Mouse (Mus musculus) lung, adult 2 months (tissue): ENCODE data around the gene Igsf8. TPM values are rescaled to one million over a fixed set of nuclear protein-coding genes. Genes with fewer than 3 reads are reported as not detected.

Source experiments
- DNase-seq: peaks from one replicate; pipeline ENCODE4 v3.0.0; 2022
- H3K4me1 ChIP-seq: fragments of 200-500 bp; 2 replicates; pipeline ENCODE4 v1.6.1; 2011; ENCODE audit warnings: low read length; ENCODE audit not compliant: control insufficient read depth, insufficient read depth
- H3K4me3 ChIP-seq: fragments of 200-500 bp; replicated peaks from 2 replicates; pipeline ENCODE3; 2011; ENCODE audit warnings: low read depth, mild to moderate bottlenecking, control low read depth, low read length; ENCODE audit errors: extremely low read depth
- CTCF ChIP-seq: fragments of 200-500 bp; IDR thresholded peaks from 2 replicates; pipeline ENCODE4 v1.5.1; 2011; ENCODE audit warnings: mild to moderate bottlenecking, low read length, control low read depth; ENCODE audit not compliant: insufficient read depth
- POLR2A ChIP-seq: fragments of 200-500 bp; IDR thresholded peaks from 2 replicates; pipeline ENCODE4 v1.6.1; 2011; ENCODE audit warnings: low read depth, mild to moderate bottlenecking, control low read depth, low read length, borderline replicate concordance; ENCODE audit errors: extremely low read depth
- WGBS: fragments of 180-500 bp; shearing (Covaris S2); methylation state at CpG from one replicate; pipeline ENCODE4 v1.1.7; 2018; 5-methylcytosine and 5-hydroxymethylcytosine counted together
- polyA plus RNA-seq: library from polyadenylated mRNA; depleted of rRNA; stranded (reverse); fragments of >200 nt; gene quantifications from 2 replicates; pipeline ENCODE4 v1.2.3, GENCODE M21; 2012; rRNA removed

Igsf8 gene
- polyA plus RNA-seq, 1 experiment: 90.8 TPM

GRCm38 (mm10) chr1:172349504-172349903 is 88.1 kb downstream of the Igsf8 start:
- no peak for DNase-seq
- TF ChIP-seq CTCF (no peak), POLR2A (no peak)
- 0 out of 2 replicates have a peak, but pooled peaks cover 2% of the 10 kb centered on the region for H3K4me1 ChIP-seq
- no peak overlapping the region for H3K4me3 ChIP-seq
- 77% methylated on average over 5 of the region's 5 CpGs for WGBS

GRCm38 (mm10) chr1:172349916-172350812 is 88.7 kb downstream of the Igsf8 start:
- 26% methylated on average over 19 of the region's 19 CpGs for WGBS
- no peak for DNase-seq
- no peak overlapping the region for H3K4me3 ChIP-seq
- 0 out of 2 replicates have a peak, but pooled peaks cover 2% of the 10 kb centered on the region for H3K4me1 ChIP-seq
- TF ChIP-seq CTCF: no peak

- TF ChIP-seq POLR2A (no peak), CTCF (no peak)
These were observed 90.6 kb downstream of the Igsf8 start for GRCm38 (mm10) chr1:172352001-172352400.

GRCm38 (mm10) chr1:172352453-172352852 is 91.0 kb downstream of the Igsf8 start:
- WGBS: 72% methylated on average over 3 of the region's 3 CpGs
- DNase-seq: no peak
- H3K4me1 ChIP-seq: no peaks in the 10 kb centered on the region
- H3K4me3 ChIP-seq: no peak overlapping the region
- TF ChIP-seq CTCF (no peak), POLR2A (no peak)

More at GRCm38 (mm10) chr1:172352001-172352400, 90.6 kb downstream of the Igsf8 start:
- H3K4me1 ChIP-seq: no peaks in the 10 kb centered on the region
- DNase-seq: no peak
- WGBS: 61% methylated on average over 6 of the region's 6 CpGs
- no peak overlapping the region for H3K4me3 ChIP-seq

GRCm38 (mm10) chr1:172355336-172355735 is 93.9 kb downstream of the Igsf8 start:
- WGBS: 52% methylated on average over 3 of the region's 3 CpGs
- H3K4me3 ChIP-seq: no peak overlapping the region
- no peak for DNase-seq
- H3K4me1 ChIP-seq: no peaks in the 10 kb centered on the region
- TF ChIP-seq POLR2A (no peak), CTCF (no peak)

- no peaks in the 10 kb centered on the region for H3K4me1 ChIP-seq
- no peak overlapping the region for H3K4me3 ChIP-seq
- TF ChIP-seq POLR2A (no peak), CTCF (peak; percentile 89)
- peak; percentile 58 for DNase-seq
- 0% methylated on average over 1 of the region's 1 CpGs for WGBS
These were observed 96.1 kb downstream of the Igsf8 start for GRCm38 (mm10) chr1:172357550-172357949.

- no peak overlapping the region for H3K4me3 ChIP-seq
- no peak for DNase-seq
- no peak for TF ChIP-seq CTCF
- no peak for TF ChIP-seq POLR2A
- WGBS: 68% methylated on average over 10 of the region's 10 CpGs
- no peaks in the 10 kb centered on the region for H3K4me1 ChIP-seq
These were observed 96.9 kb downstream of the Igsf8 start for GRCm38 (mm10) chr1:172358341-172358740.

GRCm38 (mm10) chr1:172364684-172365083 is 103.2 kb downstream of the Igsf8 start:
- no peak for DNase-seq
- H3K4me3 ChIP-seq: no peak overlapping the region
- 9% methylated on average over 6 of the region's 6 CpGs for WGBS
- no peaks in the 10 kb centered on the region for H3K4me1 ChIP-seq
- TF ChIP-seq CTCF (peak; percentile 53), POLR2A (no peak)

- Histone ChIP-seq H3K4me1 (no peaks in the 10 kb centered on the region), H3K4me3 (peak overlapping the region; percentile 4)
- peak; percentile 50 for DNase-seq
- 25% methylated on average over 23 of the region's 23 CpGs for WGBS
- no peak for TF ChIP-seq POLR2A
- TF ChIP-seq CTCF: 0 out of 2 replicates have a peak, but pooled peaks have one; percentile 12
These were observed 107.5 kb downstream of the Igsf8 start for GRCm38 (mm10) chr1:172368768-172369418.

Other genes with a start within 250 kb of the Igsf8 start
- gene Vangl2, start 233.2 kb upstream of the Igsf8 start, polyA plus RNA-seq: 4.4 and 9.6 TPM in 2 replicates
- 0.05 TPM in 1 of 2 replicates, not detected in the other for gene Nhlh1, start 204.1 kb upstream of the Igsf8 start, polyA plus RNA-seq
- 31.5 and 53.1 TPM in 2 replicates for gene Copa, start 179.1 kb upstream of the Igsf8 start, polyA plus RNA-seq
- 80.1 and 95.0 TPM in 2 replicates for gene Ncstn, start 178.8 kb upstream of the Igsf8 start, polyA plus RNA-seq
- gene Pex19, start 134.9 kb upstream of the Igsf8 start, polyA plus RNA-seq: 47.4 and 63.0 TPM in 2 replicates
- gene Dcaf8, start 113.6 kb upstream of the Igsf8 start, polyA plus RNA-seq: 58.0 and 74.9 TPM in 2 replicates
- 88.2 and 137 TPM in 2 replicates for gene Pea15a, start 54.8 kb upstream of the Igsf8 start, polyA plus RNA-seq
- 3.2 and 49.0 TPM in 2 replicates for gene Casq1, start 41.8 kb upstream of the Igsf8 start, polyA plus RNA-seq
- 0.05 and 1.2 TPM in 2 replicates for gene Atp1a4, start 3.2 kb upstream of the Igsf8 start, polyA plus RNA-seq
- 56.1 and 93.0 TPM in 2 replicates for gene Atp1a2, start 36.4 kb downstream of the Igsf8 start, polyA plus RNA-seq
- gene Kcnj9, start 67.7 kb downstream of the Igsf8 start, polyA plus RNA-seq: 0.08 TPM in 1 of 2 replicates, not detected in the other
- gene Kcnj10, start 79.6 kb downstream of the Igsf8 start, polyA plus RNA-seq: 0.12 and 0.28 TPM in 2 replicates
- 8.2 and 9.1 TPM in 2 replicates for gene Pigm, start 114.9 kb downstream of the Igsf8 start, polyA plus RNA-seq
- 10.6 and 15.2 TPM in 2 replicates for gene Slamf9, start 213.7 kb downstream of the Igsf8 start, polyA plus RNA-seq
- gene Igsf9, start 220.1 kb downstream of the Igsf8 start, polyA plus RNA-seq: 11.1 and 11.8 TPM in 2 replicates
- 585 and 594 TPM in 2 replicates for gene Tagln2, start 238.4 kb downstream of the Igsf8 start, polyA plus RNA-seq